Mouse (Mus musculus) c-Kit-negative CD71-positive TER-119-positive erythroid progenitor cells, embryonic 14.5 days (primary cell): ENCODE data around the gene Ccdc9b.

Experiments
- DNase-seq: peaks from one replicate; pipeline ENCODE4 v3.0.0-alpha.2; 2013; ENCODE audit warnings: low read depth, low spot score

The Ccdc9b gene

GRCm38 (mm10) chr2:118711038-118711494 lies 51.4 kb downstream of the Ccdc9b start:
- no peak for DNase-seq

- DNase-seq, result no peak
Observed at GRCm38 (mm10) chr2:118709655-118710221, 52.7 kb downstream of the Ccdc9b start.

- no peak for DNase-seq
Observed at GRCm38 (mm10) chr2:118708472-118708871, 54.0 kb downstream of the Ccdc9b start.

- DNase-seq, result no peak
Observed at GRCm38 (mm10) chr2:118706436-118706835, 56.0 kb downstream of the Ccdc9b start.
